Mouse (Mus musculus) gastrocnemius, adult 8-10 months (tissue): ENCODE measurements around the gene Nipal1. TPM values are rescaled to one million over a fixed set of nuclear protein-coding genes. Genes with fewer than 3 reads are reported as not detected.

Experiments
- total RNA-seq, 4 experiments: library from RNA; stranded (reverse); gene quantifications; 2 replicates each; pipeline ENCODE4 v1.2.4; 2022

The Nipal1 gene
- total RNA-seq, 4 experiments from 2014 or later = 0.07 TPM; not detected in 3

Other genes with a start within 250 kb of the Nipal1 start
- under 1 TPM; 0.05 to 0.27 (median 0.15) TPM for gene Corin, start 143.3 kb upstream of the Nipal1 start, total RNA-seq
- 1 to 10 TPM; 2.5 to 5.9 (median 3.2) TPM for gene Nfxl1, start 88.1 kb upstream of the Nipal1 start, total RNA-seq
- not detected for gene Zar1, start 66.5 kb upstream of the Nipal1 start, total RNA-seq
- gene Gm5868, start 60.2 kb upstream of the Nipal1 start, total RNA-seq = not detected
- not detected for gene Cnga1, start 3.5 kb upstream of the Nipal1 start, total RNA-seq
- gene Txk, start 105.0 kb downstream of the Nipal1 start, total RNA-seq = not detected
- 1 to 10 TPM; 1.1 to 2.6 (median 1.6) TPM for gene Tec, start 220.7 kb downstream of the Nipal1 start, total RNA-seq